Mouse (Mus musculus): ENCODE measurements around the gene Zfp316. TPM values are rescaled to one million over a fixed set of nuclear protein-coding genes. Genes with fewer than 3 reads are reported as not detected.

The Zfp316 gene
- polyA plus RNA-seq, 2 experiments, result 2.8 to 9.1 TPM

GRCm38 (mm10) chr5:143301296-143301695, 31.5 kb upstream of the Zfp316 start:
- Histone ChIP-seq H3K4me1 (ENCODE audit: control insufficient read depth, insufficient read depth, low read length) (no peaks in the 10 kb centered on the region), H3K4me2 (replicated peaks; ENCODE audit: low read depth, low read length, severe bottlenecking) (no peak overlapping the region), H3K27ac (replicated peaks; ENCODE audit: low read depth, low read length) (no peak overlapping the region), H3K4me3 (replicated peaks; ENCODE audit: low read length) (no peak overlapping the region), H3K9me3 (ENCODE audit: control insufficient read depth, low read length) (no peaks in the 10 kb centered on the region), H3K27me3 (ENCODE audit: control insufficient read depth, insufficient read depth, low read length) (no peaks in the 10 kb centered on the region), H3K36me3 (ENCODE audit: control insufficient read depth, insufficient read depth, low read length) (peaks cover 60% of the 10 kb centered on the region), H3K9ac (ENCODE audit: low read depth, low read length, severe bottlenecking) (no peak overlapping the region)
- 75% methylated on average over 8 of the region's 8 CpGs for WGBS
- TF ChIP-seq POLR2A (IDR thresholded peaks at IDR 0.05; ENCODE audit: borderline replicate concordance, extremely low read depth, insufficient read depth, insufficient read length), result no peak
- DNase-seq (ENCODE audit: low spot score), result no peak
- no peak for ATAC-seq (ENCODE audit: low FRiP score, low read depth)

GRCm38 (mm10) chr5:143299686-143300085, 29.9 kb upstream of the Zfp316 start:
- ATAC-seq (ENCODE audit: low FRiP score, low read depth) (no peak), DNase-seq (ENCODE audit: low spot score) (no peak)
- Histone ChIP-seq H3K4me1 (ENCODE audit: control insufficient read depth, insufficient read depth, low read length) (no peaks in the 10 kb centered on the region), H3K36me3 (ENCODE audit: control insufficient read depth, insufficient read depth, low read length) (peaks cover 48% of the 10 kb centered on the region), H3K27me3 (ENCODE audit: control insufficient read depth, insufficient read depth, low read length) (no peaks in the 10 kb centered on the region), H3K9ac (ENCODE audit: low read depth, low read length, severe bottlenecking) (no peak overlapping the region), H3K4me2 (replicated peaks; ENCODE audit: low read depth, low read length, severe bottlenecking) (no peak overlapping the region), H3K4me3 (replicated peaks; ENCODE audit: low read length) (no peak overlapping the region), H3K27ac (replicated peaks; ENCODE audit: low read depth, low read length) (no peak overlapping the region), H3K9me3 (ENCODE audit: control insufficient read depth, low read length) (no peaks in the 10 kb centered on the region)
- WGBS, result 91% methylated on average over 4 of the region's 4 CpGs
- TF ChIP-seq POLR2A (IDR thresholded peaks at IDR 0.05; ENCODE audit: borderline replicate concordance, extremely low read depth, insufficient read depth, insufficient read length), result no peak

GRCm38 (mm10) chr5:143298391-143298790, 28.6 kb upstream of the Zfp316 start:
- Histone ChIP-seq H3K9ac (ENCODE audit: low read depth, low read length, severe bottlenecking) (no peak overlapping the region), H3K27me3 (ENCODE audit: control insufficient read depth, insufficient read depth, low read length) (peaks cover 12% of the 10 kb centered on the region), H3K4me2 (replicated peaks; ENCODE audit: low read depth, low read length, severe bottlenecking) (no peak overlapping the region), H3K4me3 (replicated peaks; ENCODE audit: low read length) (no peak overlapping the region), H3K4me1 (ENCODE audit: control insufficient read depth, insufficient read depth, low read length) (0 out of 2 replicates have a peak, but pooled peaks cover 5% of the 10 kb centered on the region), H3K27ac (replicated peaks; ENCODE audit: low read depth, low read length) (no peak overlapping the region), H3K36me3 (ENCODE audit: control insufficient read depth, insufficient read depth, low read length) (peaks cover 40% of the 10 kb centered on the region), H3K9me3 (ENCODE audit: control insufficient read depth, low read length) (no peaks in the 10 kb centered on the region)
- no peak for TF ChIP-seq POLR2A (IDR thresholded peaks at IDR 0.05; ENCODE audit: borderline replicate concordance, extremely low read depth, insufficient read depth, insufficient read length)
- no peak for DNase-seq (ENCODE audit: low spot score)
- ATAC-seq (ENCODE audit: low FRiP score, low read depth), result no peak
- 89% methylated on average over 7 of the region's 7 CpGs for WGBS

DNA sequence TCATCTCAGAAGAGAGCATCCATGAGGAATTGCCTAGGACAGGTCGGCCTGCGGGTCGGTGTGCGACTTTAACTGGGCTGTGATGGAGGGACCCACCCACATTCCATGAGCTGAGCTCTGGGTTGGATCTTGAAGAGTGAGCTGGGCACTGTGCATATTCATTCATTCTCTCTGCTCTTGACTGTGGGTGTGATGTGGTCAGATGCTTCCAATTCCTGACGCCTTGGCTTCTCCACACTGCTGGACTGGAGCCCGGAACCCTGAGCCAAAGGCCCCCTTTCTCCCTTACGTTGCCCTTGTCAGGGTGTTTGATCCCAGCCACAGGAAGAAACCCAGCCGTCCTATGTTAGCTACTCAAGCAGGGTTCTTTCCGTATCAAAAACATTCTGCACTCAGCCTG, 28.2 kb upstream of the Zfp316 start:
- Histone ChIP-seq H3K9me3 (ENCODE audit: control insufficient read depth, low read length) (no peaks in the 10 kb centered on the region), H3K36me3 (ENCODE audit: control insufficient read depth, insufficient read depth, low read length) (peaks cover 36% of the 10 kb centered on the region), H3K9ac (ENCODE audit: low read depth, low read length, severe bottlenecking) (no peak overlapping the region), H3K4me1 (ENCODE audit: control insufficient read depth, insufficient read depth, low read length) (0 out of 2 replicates have a peak, but pooled peaks cover 5% of the 10 kb centered on the region), H3K27me3 (ENCODE audit: control insufficient read depth, insufficient read depth, low read length) (peaks cover 16% of the 10 kb centered on the region), H3K4me3 (replicated peaks; ENCODE audit: low read length) (no peak overlapping the region), H3K27ac (replicated peaks; ENCODE audit: low read depth, low read length) (no peak overlapping the region), H3K4me2 (replicated peaks; ENCODE audit: low read depth, low read length, severe bottlenecking) (no peak overlapping the region)
- no peak for TF ChIP-seq POLR2A (IDR thresholded peaks at IDR 0.05; ENCODE audit: borderline replicate concordance, extremely low read depth, insufficient read depth, insufficient read length)
- DNase-seq (ENCODE audit: low spot score) (no peak), ATAC-seq (ENCODE audit: low FRiP score, low read depth) (no peak)
- WGBS, result 89% methylated on average over 9 of the region's 9 CpGs

- no peak for DNase-seq (ENCODE audit: low spot score)
- H3K27me3 ChIP-seq (ENCODE audit: control insufficient read depth, insufficient read depth, low read length), result peaks cover 39% of the 10 kb centered on the region
- H3K9ac ChIP-seq (ENCODE audit: low read depth, low read length, severe bottlenecking), result no peak overlapping the region
- no peak overlapping the region for H3K4me2 ChIP-seq (replicated peaks; ENCODE audit: low read depth, low read length, severe bottlenecking)
- no peaks in the 10 kb centered on the region for H3K9me3 ChIP-seq (ENCODE audit: control insufficient read depth, low read length)
- 0 out of 2 replicates have a peak, but pooled peaks cover 5% of the 10 kb centered on the region for H3K4me1 ChIP-seq (ENCODE audit: control insufficient read depth, insufficient read depth, low read length)
- TF ChIP-seq POLR2A (IDR thresholded peaks at IDR 0.05; ENCODE audit: borderline replicate concordance, extremely low read depth, insufficient read depth, insufficient read length), result no peak
- ATAC-seq (ENCODE audit: low FRiP score, low read depth), result no peak
- no peak overlapping the region for H3K27ac ChIP-seq (replicated peaks; ENCODE audit: low read depth, low read length)
- 81% methylated on average over 2 of the region's 2 CpGs for WGBS
- H3K36me3 ChIP-seq (ENCODE audit: control insufficient read depth, insufficient read depth, low read length), result peaks cover 11% of the 10 kb centered on the region
- no peak overlapping the region for H3K4me3 ChIP-seq (replicated peaks; ENCODE audit: low read length)
These were observed 25.5 kb upstream of the Zfp316 start for GRCm38 (mm10) chr5:143295330-143295729.

DNA sequence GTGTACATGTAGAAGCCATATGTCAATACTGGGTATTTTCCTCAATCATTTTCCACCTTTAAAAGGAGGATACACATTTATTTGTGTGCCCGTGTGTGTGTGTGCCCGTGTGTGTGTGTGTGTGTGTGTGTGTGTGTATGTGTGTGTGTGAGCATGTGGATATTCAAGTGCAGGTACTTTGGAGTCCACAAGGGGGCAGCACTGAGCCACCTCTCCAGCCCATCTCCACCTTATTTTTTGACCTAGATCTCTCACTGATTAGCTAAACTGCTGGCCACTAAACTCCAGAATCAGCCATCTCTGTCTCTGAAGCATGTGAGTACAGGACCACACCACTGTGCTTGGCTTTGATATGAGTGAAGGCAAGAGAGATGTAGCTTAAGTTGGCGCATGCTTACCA, 25.0 kb upstream of the Zfp316 start:
- ATAC-seq (ENCODE audit: low FRiP score, low read depth), result no peak
- TF ChIP-seq POLR2A (IDR thresholded peaks at IDR 0.05; ENCODE audit: borderline replicate concordance, extremely low read depth, insufficient read depth, insufficient read length), result no peak
- 83% methylated on average over 3 of the region's 3 CpGs for WGBS

More for the DNA sequence above, 25.0 kb upstream of the Zfp316 start:
- Histone ChIP-seq H3K4me3 (replicated peaks; ENCODE audit: low read length) (no peak overlapping the region), H3K9me3 (ENCODE audit: control insufficient read depth, low read length) (no peaks in the 10 kb centered on the region), H3K27me3 (ENCODE audit: control insufficient read depth, insufficient read depth, low read length) (peaks cover 41% of the 10 kb centered on the region), H3K27ac (replicated peaks; ENCODE audit: low read depth, low read length) (no peak overlapping the region), H3K4me2 (replicated peaks; ENCODE audit: low read depth, low read length, severe bottlenecking) (no peak overlapping the region), H3K4me1 (ENCODE audit: control insufficient read depth, insufficient read depth, low read length) (0 out of 2 replicates have a peak, but pooled peaks cover 5% of the 10 kb centered on the region), H3K9ac (ENCODE audit: low read depth, low read length, severe bottlenecking) (no peak overlapping the region), H3K36me3 (ENCODE audit: control insufficient read depth, insufficient read depth, low read length) (peaks cover 7% of the 10 kb centered on the region)
- no peak for DNase-seq (ENCODE audit: low spot score)
